Mouse (Mus musculus) spleen, postnatal 10 days (tissue): ENCODE data around the gene Rrbp1.

Source experiments
- DNase-seq, 2 experiments: peaks; one replicate each; pipeline ENCODE4 v3.0.0; 2021 to 2022; ENCODE audit warnings: low spot score in 2 of 2

Rrbp1 gene

GRCm38 (mm10) chr2:143917622-143918021, 93.4 kb downstream of the Rrbp1 start:
- DNase-seq = no peak

GRCm38 (mm10) chr2:143916229-143916628, 94.8 kb downstream of the Rrbp1 start:
- peak in 1 of 2 experiments; percentile 39 for DNase-seq

- no peak for DNase-seq
Measured at GRCm38 (mm10) chr2:143915600-143916135, 95.4 kb downstream of the Rrbp1 start.

- peak; percentile 95 to 97 for DNase-seq
Measured at GRCm38 (mm10) chr2:143914760-143915599, 96.1 kb downstream of the Rrbp1 start, which contains the start of gene Dstn. Gene Dstn, plus strand, starts transcription at chr2:143915320.

- no peak for DNase-seq
Measured at GRCm38 (mm10) chr2:143914221-143914620, 96.8 kb downstream of the Rrbp1 start.

- DNase-seq = no peak
Measured at GRCm38 (mm10) chr2:143912199-143912598, 98.9 kb downstream of the Rrbp1 start.

GRCm38 (mm10) chr2:143909230-143909629, 101.8 kb downstream of the Rrbp1 start:
- no peak for DNase-seq

- DNase-seq = no peak
Measured at GRCm38 (mm10) chr2:143904896-143905295, 106.2 kb downstream of the Rrbp1 start.

DNA sequence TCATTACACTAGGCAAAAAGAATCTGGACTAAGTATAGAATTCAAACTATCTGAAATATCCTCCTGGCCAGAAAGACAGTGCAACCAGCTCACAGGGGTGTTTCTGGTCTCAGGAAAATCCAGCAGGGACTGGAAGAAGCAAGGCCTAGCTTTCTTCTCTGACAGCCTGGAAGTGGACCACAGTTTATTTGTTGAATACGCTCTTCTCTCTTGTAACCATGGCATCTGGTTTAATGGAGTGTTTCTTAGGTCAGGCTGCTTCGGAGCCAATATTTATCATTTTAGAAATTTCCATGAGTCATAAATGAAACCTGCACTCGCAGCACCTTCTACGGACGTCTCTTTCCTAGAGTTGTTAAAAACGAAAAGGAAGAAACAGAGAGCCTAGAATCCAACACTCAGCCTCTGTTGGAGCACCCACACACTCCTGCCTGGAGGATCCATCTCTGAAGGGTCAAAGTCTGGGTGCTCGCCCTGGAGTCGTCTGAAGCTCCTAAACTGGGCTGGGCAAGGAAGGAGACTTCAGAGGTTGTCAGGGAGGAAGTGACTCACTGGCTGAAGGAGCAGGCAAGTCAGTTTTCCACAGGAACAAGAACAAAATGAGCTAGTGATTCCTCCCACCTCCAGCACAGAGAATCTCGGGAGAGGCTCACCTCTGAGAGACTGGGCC, 107.6 kb downstream of the Rrbp1 start:
- DNase-seq = no peak

- no peak for DNase-seq
Measured at GRCm38 (mm10) chr2:143900821-143901351, 110.2 kb downstream of the Rrbp1 start.

DNA sequence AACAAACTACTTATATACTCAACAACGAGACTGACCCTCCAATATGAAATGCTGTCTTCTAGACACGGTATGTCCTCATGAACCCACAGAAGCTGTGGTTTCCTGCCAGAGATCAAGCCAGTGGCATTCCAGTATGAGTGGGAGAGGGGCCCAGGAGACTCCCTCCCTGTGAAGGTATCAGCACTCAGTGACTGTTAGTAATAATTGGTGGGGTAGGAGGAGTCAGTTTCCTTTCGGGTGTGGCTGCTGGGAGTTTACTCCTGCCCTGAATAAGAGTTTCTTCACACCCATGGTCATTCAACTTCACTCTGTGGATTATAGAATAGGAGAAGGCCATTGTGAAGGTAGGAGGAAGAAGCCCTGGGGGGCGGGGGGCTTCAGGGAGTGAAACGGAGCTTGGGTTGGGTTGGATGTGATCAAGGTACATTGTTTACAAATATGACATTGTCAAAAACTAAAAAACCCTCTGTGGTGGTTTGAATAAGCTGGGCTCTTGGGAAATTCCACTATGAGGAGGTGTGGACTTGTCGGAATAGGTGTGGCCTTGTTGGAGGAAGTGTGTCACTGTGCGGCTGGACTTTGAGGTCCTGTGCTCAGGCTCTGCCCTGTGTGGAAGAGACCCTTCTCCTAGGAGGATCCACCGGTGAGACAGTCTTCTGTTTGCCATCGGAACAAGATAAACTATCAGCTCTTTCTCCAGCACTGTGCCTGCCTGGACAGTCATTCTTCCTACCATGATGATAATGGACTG, 111.4 kb downstream of the Rrbp1 start:
- no peak for DNase-seq
